Mouse (Mus musculus): ENCODE data around the gene Mettl7a2.
"Not testable (repeated sequence)": the region's sequence is repeated elsewhere in the genome, so short reads cannot be mapped to it uniquely, and the experiment has no call there.

Mettl7a2 gene

GRCm38 (mm10) chr15:100352711-100353250 is at the start of gene Mettl7a2, which contains the start of gene Methig1:
TSS of gene Mettl7a2 (plus strand) at chr15:100353200.
TSS of gene Methig1 (plus strand) at chr15:100353149.
- no peak for DNase-seq

GRCm38 (mm10) chr15:100303428-100304018 is 49.5 kb upstream of the Mettl7a2 start:
- DNase-seq: no peak

- DNase-seq: peak; percentile 89
These were observed 48.7 kb upstream of the Mettl7a2 start, which contains the start of gene Mettl7a1 for GRCm38 (mm10) chr15:100304019-100304991. TSS of gene Mettl7a1 (plus strand) at chr15:100304140.

GRCm38 (mm10) chr15:100306201-100306600 is 46.8 kb upstream of the Mettl7a2 start:
- DNase-seq: no peak

- DNase-seq: peak; percentile 47 to 62
These were observed 45.4 kb upstream of the Mettl7a2 start for GRCm38 (mm10) chr15:100307438-100308096.

GRCm38 (mm10) chr15:100312346-100312745 is 40.7 kb upstream of the Mettl7a2 start:
- DNase-seq: no peak

GRCm38 (mm10) chr15:100314448-100315145 is 38.4 kb upstream of the Mettl7a2 start:
- DNase-seq: no peak

- not testable (repeated sequence) for DNase-seq
These were observed 34.9 kb upstream of the Mettl7a2 start for GRCm38 (mm10) chr15:100318014-100318671.

- no peak for DNase-seq
These were observed 33.1 kb upstream of the Mettl7a2 start for GRCm38 (mm10) chr15:100319884-100320283.

GRCm38 (mm10) chr15:100320295-100320905 is 32.6 kb upstream of the Mettl7a2 start:
- no peak for DNase-seq

GRCm38 (mm10) chr15:100321134-100321533 is 31.9 kb upstream of the Mettl7a2 start:
- DNase-seq: peak; percentile 75 to 82

- DNase-seq: no peak
These were observed 28.9 kb upstream of the Mettl7a2 start for GRCm38 (mm10) chr15:100324021-100324591.

GRCm38 (mm10) chr15:100325235-100325634 is 27.8 kb upstream of the Mettl7a2 start:
- no peak for DNase-seq

- not testable (repeated sequence) for DNase-seq
These were observed 24.9 kb upstream of the Mettl7a2 start for GRCm38 (mm10) chr15:100328089-100328488.

- not testable (repeated sequence) for DNase-seq
These were observed 23.7 kb upstream of the Mettl7a2 start for GRCm38 (mm10) chr15:100329336-100329735.

GRCm38 (mm10) chr15:100330739-100331138 is 22.3 kb upstream of the Mettl7a2 start:
- DNase-seq: no peak

- DNase-seq: peak; percentile 39 to 40
These were observed 20.7 kb upstream of the Mettl7a2 start for GRCm38 (mm10) chr15:100332077-100332961.

- peak in 1 of 2 experiments; percentile 40 for DNase-seq
These were observed 18.4 kb upstream of the Mettl7a2 start, which contains the start of gene Mettl7a3 for GRCm38 (mm10) chr15:100334629-100335028. TSS of gene Mettl7a3 (plus strand) at chr15:100334929.

GRCm38 (mm10) chr15:100337328-100337727 is 15.7 kb upstream of the Mettl7a2 start:
- DNase-seq: not testable (repeated sequence)
